Mouse (Mus musculus) megakaryocyte, embryonic 14.5 days (primary cell): Measurements from ENCODE around the gene Sfi1.
"Not testable (repeated sequence)": the region's sequence is repeated elsewhere in the genome, so short reads cannot be mapped to it uniquely, and the experiment has no call there.

Experiments
- FLI1 ChIP-seq: IDR thresholded peaks from 2 replicates; pipeline ENCODE4 v1.6.1; 2012; ENCODE audit warnings: low read length, inconsistent platforms, mixed read lengths
- GATA1 ChIP-seq: IDR thresholded peaks from 3 replicates; pipeline ENCODE4 v1.6.1; 2012; ENCODE audit warnings: mixed read lengths, low read length, inconsistent platforms, borderline replicate concordance

- TF ChIP-seq FLI1, GATA1: not testable (repeated sequence)
Observed at GRCm38 (mm10) chr11:3125922-3126321, 67.3 kb downstream of the Sfi1 start.
